Mouse (Mus musculus): ENCODE measurements around the gene Gm973.

The Gm973 gene

GRCm38 (mm10) chr1:59584656-59585410 lies 68.8 kb downstream of the Gm973 start:
- peak; percentile 64 for DNase-seq (ENCODE audit: low read depth)

DNA sequence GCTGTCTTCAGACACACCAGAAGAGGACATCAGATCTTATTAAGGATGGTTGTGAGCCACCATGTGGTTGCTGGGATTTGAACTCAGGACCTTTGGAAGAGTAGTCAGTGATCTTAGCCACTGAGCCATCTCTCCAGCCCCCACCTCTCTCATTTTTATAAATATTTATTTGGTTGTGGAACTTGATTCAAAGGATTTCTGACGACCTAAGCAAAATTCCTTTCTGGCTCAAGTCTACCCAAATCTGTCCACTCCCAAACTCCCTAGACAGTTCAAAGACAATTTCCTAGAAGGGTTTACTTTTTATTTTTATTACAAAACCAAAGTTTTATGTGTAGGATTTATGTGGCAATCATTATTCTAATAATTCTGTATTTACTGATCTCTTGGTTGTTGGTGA lies 73.2 kb downstream of the Gm973 start:
- no peak for DNase-seq (ENCODE audit: low read depth)

GRCm38 (mm10) chr1:59592359-59592758 lies 76.3 kb downstream of the Gm973 start:
- no peak for DNase-seq (ENCODE audit: low read depth)

GRCm38 (mm10) chr1:59592876-59593275 lies 76.8 kb downstream of the Gm973 start:
- DNase-seq (ENCODE audit: low read depth): no peak

DNA sequence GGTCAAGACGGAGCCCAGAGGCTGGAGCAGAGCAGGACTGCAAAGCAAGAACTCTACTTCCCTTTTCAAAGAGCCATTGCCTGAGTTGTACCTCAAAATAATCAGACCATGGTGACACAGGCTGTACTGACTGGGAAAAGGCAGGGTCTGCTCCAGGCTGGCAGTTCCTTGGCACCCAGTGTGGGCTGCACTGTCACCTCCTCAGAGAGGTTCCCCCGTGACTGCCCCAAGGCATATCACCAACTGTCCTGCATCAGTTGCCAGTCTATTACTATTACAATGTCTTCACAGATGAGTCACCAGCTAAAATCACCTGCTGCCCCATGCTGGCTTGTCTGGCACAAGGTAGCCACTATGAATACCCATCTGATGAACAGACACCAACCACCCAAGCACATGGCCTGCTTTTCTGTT lies 77.6 kb downstream of the Gm973 start:
- DNase-seq (ENCODE audit: low read depth): no peak

GRCm38 (mm10) chr1:59594586-59595266 lies 78.7 kb downstream of the Gm973 start:
- no peak for DNase-seq (ENCODE audit: low read depth)

DNA sequence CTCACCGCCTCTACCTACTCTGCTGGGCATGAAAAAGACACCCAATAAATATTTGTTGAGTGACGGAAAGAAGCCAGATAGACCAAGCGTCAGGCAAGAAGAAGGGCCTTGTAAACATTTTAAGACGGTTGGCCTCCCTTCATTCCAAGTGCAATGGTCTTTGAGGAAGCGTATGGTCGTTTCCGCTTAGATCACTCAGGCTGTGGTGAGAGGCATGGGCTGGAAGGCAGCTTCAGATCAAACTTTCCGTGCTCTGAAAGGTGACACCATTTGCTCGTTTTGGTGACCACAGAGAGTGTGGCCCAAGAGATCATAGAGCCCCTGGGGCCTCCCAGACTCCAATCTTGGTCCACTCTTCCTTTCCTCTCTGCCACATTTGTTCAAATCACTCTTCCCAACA lies 79.5 kb downstream of the Gm973 start:
- no peak for DNase-seq (ENCODE audit: low read depth)

GRCm38 (mm10) chr1:59602531-59603416 lies 86.7 kb downstream of the Gm973 start:
- DNase-seq (ENCODE audit: low read depth): peak; percentile 56

DNA sequence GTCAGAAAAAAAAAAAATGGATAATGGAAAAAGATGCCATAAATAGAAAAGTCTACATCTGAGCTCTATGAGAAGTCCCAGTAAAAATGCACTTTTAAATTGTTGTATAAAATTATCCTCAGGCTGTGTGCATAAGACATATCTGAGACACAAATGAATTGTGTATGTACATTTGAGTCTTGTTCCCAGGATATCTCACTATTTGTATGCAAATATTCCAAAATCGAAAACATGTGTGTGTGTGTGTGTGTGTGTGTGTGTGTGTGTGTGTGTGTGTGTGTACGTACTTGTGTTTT lies 87.3 kb downstream of the Gm973 start:
- DNase-seq (ENCODE audit: low read depth): no peak

DNA sequence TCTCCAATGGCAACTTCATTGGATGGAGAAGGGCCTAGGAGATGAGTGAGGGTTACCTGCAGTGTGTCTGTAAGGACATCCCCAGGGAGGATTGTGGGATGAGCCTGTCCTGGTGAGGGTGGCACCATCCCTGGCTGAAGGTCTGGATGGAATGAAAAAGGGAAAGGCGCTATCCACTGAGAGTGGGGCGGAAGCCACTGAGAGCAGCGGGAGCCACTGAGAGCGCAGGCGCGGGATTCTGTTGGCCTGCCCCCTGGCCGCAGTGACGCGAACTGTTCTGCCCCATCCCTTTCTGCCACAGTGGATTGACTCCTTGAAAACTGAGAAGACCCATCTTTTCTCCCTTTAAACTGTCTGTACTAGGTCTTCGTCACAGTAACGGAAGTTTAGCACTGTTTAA lies 87.8 kb downstream of the Gm973 start:
- no peak for DNase-seq (ENCODE audit: low read depth)

- DNase-seq (ENCODE audit: low read depth): no peak
Observed at GRCm38 (mm10) chr1:59606479-59606878, 90.4 kb downstream of the Gm973 start.

- no peak for DNase-seq (ENCODE audit: low read depth)
Observed at GRCm38 (mm10) chr1:59607071-59607470, 91.0 kb downstream of the Gm973 start.

DNA sequence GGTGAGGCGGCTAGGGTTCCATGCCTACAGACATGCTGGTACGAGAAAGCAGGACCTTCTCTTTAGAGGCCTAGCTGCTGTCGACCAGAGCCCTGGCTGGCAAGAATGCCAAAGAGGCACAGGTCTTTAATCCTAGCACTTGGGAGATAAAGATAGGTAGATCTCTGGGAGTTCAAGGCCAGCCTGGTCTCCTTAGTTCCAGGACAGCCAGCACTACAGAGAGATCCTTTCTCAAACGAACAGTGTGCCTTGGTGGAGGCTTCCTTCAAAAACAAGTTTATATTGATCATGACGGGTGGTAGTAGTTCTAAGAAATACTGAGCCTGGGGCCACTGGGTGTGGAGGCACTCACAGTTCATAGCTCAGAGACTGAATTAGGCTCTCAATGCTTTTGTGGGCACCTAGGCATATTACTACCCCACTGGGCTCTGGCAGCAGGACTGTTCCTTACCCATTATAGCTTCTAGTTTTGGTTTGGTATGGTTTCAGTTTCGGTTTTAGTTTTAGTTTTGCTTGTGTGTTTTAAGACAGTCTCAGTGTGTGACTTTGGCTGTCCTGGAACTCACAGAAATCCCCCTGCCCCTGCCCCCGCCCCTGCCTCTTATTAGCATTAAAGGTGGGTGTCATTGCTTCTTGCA lies 92.2 kb downstream of the Gm973 start:
- DNase-seq (ENCODE audit: low read depth): peak; percentile 89

- peak; percentile 78 for DNase-seq (ENCODE audit: low read depth)
Observed at GRCm38 (mm10) chr1:59608920-59609319, 92.9 kb downstream of the Gm973 start.

GRCm38 (mm10) chr1:59609458-59609857 lies 93.4 kb downstream of the Gm973 start:
- peak; percentile 62 for DNase-seq (ENCODE audit: low read depth)

DNA sequence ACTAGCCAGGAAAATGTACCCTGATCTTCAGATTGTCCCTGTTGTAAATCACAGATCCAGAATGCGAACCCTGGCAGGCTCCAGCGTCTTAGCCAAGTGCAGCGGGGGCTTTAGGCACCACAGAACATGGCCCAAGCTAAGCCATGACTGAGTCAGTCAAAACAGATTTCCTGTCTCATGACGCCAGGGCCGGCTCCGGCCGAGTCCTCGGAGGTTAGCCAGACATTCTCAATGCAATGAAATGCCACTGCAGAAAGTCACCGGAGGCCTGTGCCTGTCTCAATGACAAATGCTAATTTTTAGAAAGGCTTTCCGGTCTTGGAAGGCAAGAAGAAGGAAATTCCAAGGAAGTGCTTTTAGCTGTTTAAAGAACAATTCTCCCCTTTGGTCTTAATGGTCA lies 93.8 kb downstream of the Gm973 start:
- no peak for DNase-seq (ENCODE audit: low read depth)

- peak; percentile 20 for DNase-seq (ENCODE audit: low read depth)
Observed at GRCm38 (mm10) chr1:59610929-59611328, 94.9 kb downstream of the Gm973 start.

DNA sequence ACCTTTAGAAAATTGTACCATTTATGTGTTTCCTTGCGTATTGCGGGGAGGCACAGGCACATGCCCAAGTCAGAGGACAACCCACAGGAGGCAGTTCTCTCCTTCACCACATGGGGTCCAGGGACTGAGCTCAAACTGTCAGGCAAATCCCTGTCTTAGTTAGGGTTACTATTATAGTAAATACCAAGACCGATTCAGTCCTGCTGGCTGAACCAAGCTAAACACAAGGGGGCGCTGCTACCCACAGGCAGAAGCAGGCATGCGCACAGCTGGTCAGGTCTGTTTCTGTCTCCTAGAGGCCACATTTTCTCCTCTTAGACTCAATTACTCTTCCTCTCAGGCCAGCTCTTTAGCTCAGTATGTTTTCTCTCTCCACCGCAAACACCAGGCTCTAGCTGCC lies 97.7 kb downstream of the Gm973 start:
- peak; percentile 68 for DNase-seq (ENCODE audit: low read depth)

DNA sequence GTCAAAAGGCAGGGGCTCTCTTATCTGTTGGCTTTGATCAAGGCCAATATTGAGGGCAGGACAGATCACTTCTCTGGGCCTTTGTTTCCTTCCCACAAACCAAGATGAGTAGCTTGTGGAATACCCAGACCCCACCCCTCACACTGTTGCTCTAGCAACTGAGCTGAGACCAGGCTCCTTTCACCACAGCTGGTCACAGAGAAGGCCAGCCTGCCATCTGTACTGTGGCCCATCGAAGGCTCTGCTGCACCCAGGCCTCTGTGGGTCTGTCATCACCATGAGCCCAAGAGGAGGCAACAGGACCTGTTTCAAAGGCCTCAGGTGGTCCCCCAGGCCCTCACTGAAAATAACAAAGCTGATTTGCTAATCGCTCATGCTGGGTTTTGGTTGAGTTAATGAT lies 99.0 kb downstream of the Gm973 start:
- DNase-seq (ENCODE audit: low read depth): no peak

- no peak for DNase-seq (ENCODE audit: low read depth)
Observed at GRCm38 (mm10) chr1:59619201-59619600, 103.1 kb downstream of the Gm973 start.

GRCm38 (mm10) chr1:59623325-59624017 lies 107.4 kb downstream of the Gm973 start:
- peak; percentile 90 for DNase-seq (ENCODE audit: low read depth)

- no peak for DNase-seq (ENCODE audit: low read depth)
Observed at GRCm38 (mm10) chr1:59625410-59625809, 109.3 kb downstream of the Gm973 start.
